Mouse (Mus musculus) forebrain, postnatal 0 days (tissue): ENCODE measurements around the gene Hoxa1. TPM values are rescaled to one million over a fixed set of nuclear protein-coding genes. Genes with fewer than 3 reads are reported as not detected.

Source experiments
- ATAC-seq: fragments of 200-750 bp; cut with Nextera tagmentation; 2 replicates; pipeline ENCODE4 v1.8.0; 2017; ENCODE audit warnings: mild to moderate bottlenecking, moderate library complexity
- DNase-seq: peaks from one replicate; pipeline ENCODE4 v3.0.0-alpha.2; 2015
- H3K27ac ChIP-seq: fragments of 300-500 bp; sonication (generic); 2 replicates; pipeline ENCODE4 v1.5.1; 2014; ENCODE audit warnings: low read depth, mild to moderate bottlenecking, antibody characterized with exemption, low read length, moderate library complexity, mixed read lengths
- H3K27me3 ChIP-seq: fragments of 300-500 bp; sonication (generic); 2 replicates; pipeline ENCODE4 v1.6.1; 2014; ENCODE audit warnings: mild to moderate bottlenecking, low read length, mixed read lengths; ENCODE audit not compliant: insufficient read depth
- H3K36me3 ChIP-seq: fragments of 300-500 bp; sonication (generic); 2 replicates; pipeline ENCODE4 v1.6.1; 2014; ENCODE audit warnings: mild to moderate bottlenecking, moderate library complexity; ENCODE audit not compliant: insufficient read depth
- H3K4me1 ChIP-seq: fragments of 300-500 bp; sonication (generic); 2 replicates; pipeline ENCODE4 v1.6.1; 2014; ENCODE audit warnings: antibody characterized with exemption; ENCODE audit not compliant: insufficient read depth
- H3K4me2 ChIP-seq: fragments of 300-500 bp; sonication (generic); 2 replicates; pipeline ENCODE4 v1.6.1; 2014; ENCODE audit warnings: low read depth, mild to moderate bottlenecking, moderate library complexity
- H3K4me3 ChIP-seq: fragments of 300-500 bp; sonication (generic); 2 replicates; pipeline ENCODE4 v1.5.1; 2014; ENCODE audit warnings: low read depth, low read length, mixed read lengths
- H3K9ac ChIP-seq: fragments of 300-500 bp; sonication (generic); 2 replicates; pipeline ENCODE4 v1.6.1; 2014; ENCODE audit warnings: mild to moderate bottlenecking
- H3K9me3 ChIP-seq: fragments of 300-500 bp; sonication (generic); 2 replicates; pipeline ENCODE4 v1.6.1; 2016; ENCODE audit warnings: low read length
- CTCF ChIP-seq: sonication (generic); IDR thresholded peaks from 2 replicates; pipeline ENCODE4 v1.5.1; 2016; ENCODE audit warnings: antibody characterized with exemption, control low read depth, low read depth
- WGBS: fragments of 180-500 bp; shearing (Covaris S2); extraction: QIAGEN DNeasy Blood & Tissue Kit; methylation state at CpG from one replicate; pipeline ENCODE4 v1.1.7; 2014; 5-methylcytosine and 5-hydroxymethylcytosine counted together
- polyA plus RNA-seq: library from polyadenylated mRNA; unstranded; fragments of >200 nt; fragmentation: Nextera tagmentation; extraction: Ambion mirVana; gene quantifications from 2 replicates; pipeline ENCODE4 v1.2.1, GENCODE M21; 2015
- total RNA-seq: library from RNA; depleted of rRNA; stranded (reverse); fragments of >200 nt; gene quantifications from 2 replicates; pipeline ENCODE4 v1.2.3, GENCODE M21; 2014; rRNA removed

Gene Hoxa1
- total RNA-seq (0.10 TPM in 1 of 2 replicates, not detected in the other), polyA plus RNA-seq (not detected in 2 replicates)

DNA sequence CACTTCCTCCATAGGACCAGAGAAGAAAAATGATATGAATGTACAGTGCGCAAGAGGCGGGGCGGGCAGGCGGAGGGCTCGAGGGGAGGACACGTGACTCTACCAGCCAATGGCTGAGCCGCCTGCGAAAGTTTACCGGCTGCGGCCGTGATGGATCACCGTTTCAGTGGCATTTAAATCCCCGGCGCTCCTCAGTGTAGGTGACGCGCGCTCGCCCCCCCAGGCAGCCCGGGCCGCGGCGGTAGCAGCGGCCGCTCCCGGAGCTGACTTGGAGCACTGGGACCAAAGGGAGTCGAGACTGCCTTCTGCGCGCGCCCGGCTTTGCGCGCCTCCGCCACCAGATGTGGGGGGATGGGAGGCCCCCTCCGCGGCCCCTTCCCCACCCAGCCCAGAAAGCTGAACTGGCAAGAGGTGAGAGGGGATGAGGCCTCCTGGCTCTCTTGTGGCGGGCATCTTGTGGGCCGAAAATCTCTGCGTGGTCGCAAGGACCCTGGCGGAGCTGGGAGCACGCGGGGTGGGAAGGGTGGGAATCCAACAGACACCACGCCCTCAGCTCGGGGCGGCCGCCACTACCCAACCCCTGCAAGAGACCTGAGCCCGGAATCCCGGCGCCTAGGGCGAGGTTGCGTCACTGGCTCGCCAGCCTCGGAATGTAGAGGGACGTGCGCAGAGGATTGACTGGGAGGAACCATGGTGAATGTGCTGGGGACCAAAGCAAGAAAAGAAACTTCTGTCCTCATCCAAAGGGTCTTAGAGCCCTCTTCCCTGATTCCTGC, at the start of gene Hoxa1:
Gene Hoxa1 (minus strand): TSS at position 42 of the 776 bp plus-strand sequence.
- no peak within 1 kb of the TSS for H3K9ac ChIP-seq
- H3K27me3 ChIP-seq, result peaks cover 93% of the 10 kb centered on the region
- no peaks in the 10 kb centered on the region for H3K36me3 ChIP-seq
- H3K9me3 ChIP-seq, result no peaks in the 10 kb centered on the region
- TF ChIP-seq CTCF, result no peak
- no peaks in the 10 kb centered on the region; the same call in 1 of the 2 replicates for H3K4me1 ChIP-seq
- no peak within 1 kb of the TSS for H3K27ac ChIP-seq
- peak; percentile 61 for ATAC-seq
- DNase-seq, result no peak
- 3% methylated on average over 54 of the region's 55 CpGs for WGBS
- peak within 1 kb of the TSS; percentile 42 for H3K4me3 ChIP-seq
- H3K4me2 ChIP-seq, result peak within 1 kb of the TSS; percentile 80

DNA sequence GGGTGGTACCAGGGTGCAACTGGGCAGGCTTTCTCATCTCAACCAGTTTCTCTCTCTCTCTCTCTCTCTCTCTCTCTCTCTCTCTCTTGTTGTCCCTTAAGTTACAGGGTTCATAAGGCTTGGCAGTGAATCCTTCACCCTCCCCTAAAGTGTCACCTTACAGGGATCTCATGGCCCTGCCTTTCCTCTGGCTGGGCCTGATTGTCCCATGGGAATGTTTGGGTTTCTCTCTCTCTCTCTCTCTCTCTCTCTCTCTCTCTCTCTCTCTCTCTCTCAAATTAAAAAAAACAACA, 49.5 kb upstream of the Hoxa1 start:
- H3K36me3 ChIP-seq, result no peaks in the 10 kb centered on the region
- H3K9me3 ChIP-seq, result no peaks in the 10 kb centered on the region
- no peak overlapping the region for H3K4me3 ChIP-seq
- H3K27me3 ChIP-seq, result peaks cover 95% of the 10 kb centered on the region
- TF ChIP-seq CTCF, result no peak
- no peaks in the 10 kb centered on the region for H3K4me1 ChIP-seq
- H3K4me2 ChIP-seq, result no peak overlapping the region
- H3K9ac ChIP-seq, result no peak overlapping the region
- no peak for DNase-seq
- ATAC-seq, result no peak
- H3K27ac ChIP-seq, result no peak overlapping the region

DNA sequence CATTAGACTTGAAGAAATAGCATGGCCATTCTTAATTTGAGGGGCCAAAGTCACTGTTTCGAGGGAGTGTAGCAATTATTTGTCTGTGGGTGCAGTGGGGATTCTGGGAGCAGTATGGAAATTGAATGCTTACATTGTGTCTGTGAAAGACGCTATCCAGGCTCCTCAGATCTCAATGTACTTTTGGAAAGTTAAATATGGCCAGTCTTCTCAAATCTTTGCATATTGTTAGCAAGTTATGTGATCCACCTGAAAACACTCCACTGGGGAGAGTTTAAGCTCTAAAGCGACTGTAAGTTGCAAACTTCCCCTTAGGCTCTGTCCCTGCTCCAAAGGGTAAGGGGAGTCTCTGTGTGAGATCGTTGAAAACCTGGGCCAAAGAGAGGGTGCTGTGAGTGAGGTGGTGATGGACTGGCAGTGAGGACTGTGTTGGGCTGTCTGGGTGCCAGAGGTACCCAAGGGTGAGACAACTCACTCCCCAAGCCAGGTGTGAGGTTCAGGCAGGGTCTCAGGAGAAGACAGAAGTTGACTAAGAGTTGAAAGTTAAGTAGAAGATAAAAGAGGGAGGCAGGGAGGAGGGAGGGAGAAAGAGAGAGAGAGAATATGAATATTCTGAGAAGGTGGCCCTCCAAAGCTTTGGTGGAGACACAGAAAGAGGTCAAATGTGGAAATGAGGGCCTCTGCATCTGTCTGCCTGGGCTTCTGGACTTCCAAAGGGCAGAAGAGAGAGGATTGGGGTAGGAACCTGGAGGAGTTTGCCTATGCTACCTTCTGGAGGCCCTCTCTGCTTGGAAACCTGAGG, 49.0 kb upstream of the Hoxa1 start:
- no peaks in the 10 kb centered on the region for H3K9me3 ChIP-seq
- H3K27ac ChIP-seq, result no peak overlapping the region
- DNase-seq (no peak), ATAC-seq (no peak)
- WGBS, result 4% methylated on average over 4 of the region's 4 CpGs
- H3K4me1 ChIP-seq, result no peaks in the 10 kb centered on the region
- H3K9ac ChIP-seq, result no peak overlapping the region
- no peaks in the 10 kb centered on the region for H3K36me3 ChIP-seq
- H3K27me3 ChIP-seq, result peaks cover 95% of the 10 kb centered on the region
- TF ChIP-seq CTCF, result no peak
- no peak overlapping the region for H3K4me2 ChIP-seq
- H3K4me3 ChIP-seq, result no peak overlapping the region

DNA sequence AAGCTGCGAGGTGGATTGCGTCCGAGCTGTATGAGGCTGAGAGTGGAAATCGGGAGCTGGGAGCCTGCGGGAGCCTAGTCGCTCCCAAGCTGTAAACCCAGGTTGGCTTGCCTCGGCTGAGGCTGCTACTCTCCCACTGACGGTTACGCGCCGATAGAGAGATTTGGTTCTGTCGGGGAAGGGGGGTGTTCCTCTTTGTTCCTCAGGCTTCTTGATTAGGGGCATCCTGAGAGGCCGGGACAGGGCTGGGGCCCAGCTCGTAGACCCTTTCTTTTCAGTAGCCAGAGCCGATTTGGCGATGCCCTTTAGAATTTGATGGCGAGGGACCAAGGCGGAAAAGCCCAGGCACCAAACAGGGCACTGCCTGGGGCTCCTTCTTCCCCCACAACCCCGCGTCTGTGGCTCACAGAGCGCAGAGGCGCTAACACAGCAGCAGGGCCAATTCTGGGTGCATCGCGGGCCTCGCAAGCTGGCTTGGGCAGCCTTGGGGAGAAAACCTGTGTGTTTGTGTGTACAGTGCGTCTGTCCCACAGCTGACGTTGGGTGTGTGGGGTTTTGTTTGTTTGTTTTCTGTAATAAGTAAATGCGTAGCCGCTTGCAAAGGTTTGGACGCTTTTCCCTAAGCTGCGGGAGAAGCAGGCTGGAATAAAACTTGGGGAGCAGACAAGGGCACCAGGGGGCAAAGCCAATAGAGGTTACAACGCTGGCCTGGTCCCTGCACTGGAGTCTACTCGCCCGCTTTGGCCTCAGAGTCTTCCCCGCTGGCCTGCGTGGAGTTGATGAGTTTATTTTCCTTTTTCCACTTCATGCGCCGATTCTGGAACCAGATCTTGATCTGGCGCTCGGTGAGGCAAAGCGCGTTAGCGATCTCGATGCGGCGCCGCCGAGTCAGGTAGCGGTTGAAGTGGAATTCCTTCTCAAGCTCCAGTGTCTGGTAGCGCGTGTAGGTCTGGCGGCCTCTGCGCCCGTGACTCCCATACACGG, 47.8 kb upstream of the Hoxa1 start:
- WGBS, result 1% methylated on average over 55 of the region's 55 CpGs
- no peak for TF ChIP-seq CTCF

DNA sequence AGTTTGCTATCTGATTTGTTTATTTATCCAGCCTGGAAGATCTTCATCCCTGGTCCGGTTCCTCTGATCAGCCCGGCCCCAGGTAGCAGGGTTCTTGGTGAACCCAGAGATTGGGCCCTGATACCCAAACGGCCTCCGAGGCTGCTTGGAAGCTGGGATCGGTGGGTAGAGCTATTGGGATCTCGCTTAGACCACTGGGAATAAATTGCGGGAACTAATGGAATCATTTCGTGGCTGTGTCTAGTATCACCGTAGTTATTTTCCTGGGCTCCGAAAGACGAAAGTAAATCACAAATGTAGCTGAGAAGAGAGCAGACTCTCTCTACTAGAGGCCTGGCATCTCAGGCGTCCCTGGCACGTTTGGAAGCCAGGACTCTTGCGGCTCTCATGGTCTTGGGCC, 47.1 kb upstream of the Hoxa1 start:
- H3K4me3 ChIP-seq, result no peak overlapping the region
- H3K4me2 ChIP-seq, result no peak overlapping the region
- no peak for DNase-seq
- ATAC-seq, result no peak
- no peaks in the 10 kb centered on the region for H3K36me3 ChIP-seq
- H3K9me3 ChIP-seq, result no peaks in the 10 kb centered on the region
- H3K9ac ChIP-seq, result no peak overlapping the region
- H3K4me1 ChIP-seq, result no peaks in the 10 kb centered on the region
- no peak overlapping the region for H3K27ac ChIP-seq
- no peak for TF ChIP-seq CTCF
- WGBS, result 5% methylated on average over 14 of the region's 14 CpGs
- peaks cover 96% of the 10 kb centered on the region for H3K27me3 ChIP-seq

More for the DNA sequence above, 47.8 kb upstream of the Hoxa1 start:
- no peak overlapping the region for H3K4me3 ChIP-seq
- DNase-seq (no peak), ATAC-seq (no peak)
- H3K9me3 ChIP-seq, result no peaks in the 10 kb centered on the region
- H3K9ac ChIP-seq, result no peak overlapping the region
- peaks cover 95% of the 10 kb centered on the region for H3K27me3 ChIP-seq
- no peaks in the 10 kb centered on the region for H3K36me3 ChIP-seq
- H3K4me1 ChIP-seq, result no peaks in the 10 kb centered on the region
- no peak overlapping the region for H3K4me2 ChIP-seq
- no peak overlapping the region for H3K27ac ChIP-seq

DNA sequence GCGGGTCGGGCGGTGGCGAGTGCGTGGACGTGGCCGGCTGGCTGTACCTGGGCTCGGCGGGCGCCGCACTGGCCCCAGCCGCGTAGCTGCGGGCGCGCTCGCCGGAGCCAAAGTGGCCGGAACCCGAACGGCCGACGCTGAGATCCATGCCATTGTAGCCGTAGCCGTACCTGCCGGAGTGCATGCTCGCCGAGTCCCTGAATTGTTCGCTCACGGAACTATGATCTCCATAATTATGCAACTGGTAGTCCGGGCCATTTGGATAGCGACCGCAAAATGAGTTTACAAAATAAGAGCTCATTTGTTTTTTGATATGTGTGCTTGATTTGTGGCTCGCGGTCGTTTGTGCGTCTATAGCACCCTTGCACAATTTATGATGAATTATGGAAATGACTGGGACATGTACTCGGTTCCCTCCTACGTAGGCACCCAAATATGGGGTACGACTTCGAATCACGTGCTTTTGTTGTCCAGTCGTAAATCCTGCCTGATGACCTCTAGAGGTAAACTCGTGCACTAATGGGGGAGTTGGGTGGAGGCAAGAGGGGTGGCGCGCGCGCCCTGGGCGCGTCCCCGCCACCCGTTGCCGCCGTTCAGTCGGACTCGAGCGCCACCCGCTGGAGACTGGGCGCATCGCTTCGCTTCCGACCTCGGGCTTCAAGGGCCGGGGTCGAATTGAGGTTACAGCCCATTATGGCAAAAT, 46.1 kb upstream of the Hoxa1 start, which contains the start of gene Hoxa5:
Gene Hoxa5 (minus strand): TSS at position 538 of the 703 bp plus-strand sequence.
- under 1% methylated on average over 65 of the region's 65 CpGs for WGBS
- Histone ChIP-seq H3K27ac (no peak within 1 kb of the TSS), H3K27me3 (peaks cover 97% of the 10 kb centered on the region), H3K4me1 (no peaks in the 10 kb centered on the region), H3K4me2 (peak within 1 kb of the TSS; percentile 10; the same call in 1 of the 2 replicates), H3K9ac (no peak within 1 kb of the TSS), H3K9me3 (no peaks in the 10 kb centered on the region), H3K4me3 (peak within 1 kb of the TSS; percentile 9; the same call in 1 of the 2 replicates), H3K36me3 (no peaks in the 10 kb centered on the region)
- TF ChIP-seq CTCF, result peak; percentile 71
- DNase-seq (no peak), ATAC-seq (no peak)
